Mouse (Mus musculus): ENCODE measurements at regions not wholly inside any gene's neighbourhood (a gene's known extent, or its start where the extent isn't known, plus 50 kb on each side); places are given as distances from the start of the nearest gene placed in this dataset.

DNA sequence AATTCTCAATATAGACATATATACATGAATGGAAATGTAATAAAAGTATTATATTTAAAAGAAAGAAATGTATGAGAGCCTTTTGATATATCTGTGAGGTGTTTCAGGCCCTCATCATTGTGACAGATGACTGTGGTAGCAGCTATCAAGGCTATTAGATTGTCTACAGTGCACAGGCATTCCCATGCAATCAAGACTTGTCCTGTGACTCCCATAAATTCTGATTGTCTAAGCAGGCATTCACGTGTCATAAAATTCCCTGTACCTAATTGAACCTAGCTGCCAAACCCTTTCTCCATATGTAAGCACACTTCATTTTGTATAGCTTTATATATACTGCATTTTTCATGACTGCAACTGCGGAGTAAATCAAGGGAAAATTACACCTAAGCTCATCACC is 301.3 kb downstream of the Arl6ip6 start:
- H3K4me3 ChIP-seq: no peak overlapping the region
- H3K4me2 ChIP-seq (ENCODE audit: low read depth): no peak overlapping the region
- H3K27me3 ChIP-seq (ENCODE audit: control insufficient read depth, insufficient read depth, insufficient read length): no peaks in the 10 kb centered on the region
- no peaks in the 10 kb centered on the region for H3K79me2 ChIP-seq (ENCODE audit: control insufficient read depth, insufficient read depth)
- no peak for TF ChIP-seq POLR2A (IDR thresholded peaks at IDR 0.05; ENCODE audit: insufficient read length, low read depth)
- no peak for TF ChIP-seq TCF12 (IDR thresholded peaks at IDR 0.05; ENCODE audit: insufficient read depth, poor library complexity, severe bottlenecking)
- TF ChIP-seq MYOD1 (IDR thresholded peaks at IDR 0.05; ENCODE audit: control insufficient read depth in 1 of 3, insufficient read length in 2 of 3, low read depth in 2 of 3): no peak
- no peak for TF ChIP-seq SRF (IDR thresholded peaks at IDR 0.05; ENCODE audit: control insufficient read depth, insufficient read length, low read depth)
- no peak for TF ChIP-seq MYOG (IDR thresholded peaks at IDR 0.05; ENCODE audit: control insufficient read depth in 1 of 3, insufficient read depth in 1 of 3, insufficient read length in 2 of 3, low read depth in 2 of 3)
- no peak for TF ChIP-seq REST (IDR thresholded peaks at IDR 0.05; ENCODE audit: insufficient read depth, insufficient read length)
- no peak for TF ChIP-seq POLR2AphosphoS2 (IDR thresholded peaks at IDR 0.05; ENCODE audit: insufficient read length, low read depth)
- TF ChIP-seq USF1 (IDR thresholded peaks at IDR 0.05; ENCODE audit: low read depth): no peak
- no peak for TF ChIP-seq E2F4 (IDR thresholded peaks at IDR 0.05; ENCODE audit: insufficient read depth)
- TF ChIP-seq CEBPB (IDR thresholded peaks at IDR 0.05; ENCODE audit: insufficient read depth, poor library complexity, severe bottlenecking): no peak
- no peak for TF ChIP-seq MAX (IDR thresholded peaks at IDR 0.05; ENCODE audit: low read depth)
- TF ChIP-seq TCF3 (IDR thresholded peaks at IDR 0.05; ENCODE audit: insufficient read length, low read depth): no peak
- H3ac ChIP-seq (ENCODE audit: control insufficient read depth, insufficient read length): no peak overlapping the region
- no peaks in the 10 kb centered on the region for H3K36me3 ChIP-seq (ENCODE audit: control insufficient read depth, insufficient read depth)

DNA sequence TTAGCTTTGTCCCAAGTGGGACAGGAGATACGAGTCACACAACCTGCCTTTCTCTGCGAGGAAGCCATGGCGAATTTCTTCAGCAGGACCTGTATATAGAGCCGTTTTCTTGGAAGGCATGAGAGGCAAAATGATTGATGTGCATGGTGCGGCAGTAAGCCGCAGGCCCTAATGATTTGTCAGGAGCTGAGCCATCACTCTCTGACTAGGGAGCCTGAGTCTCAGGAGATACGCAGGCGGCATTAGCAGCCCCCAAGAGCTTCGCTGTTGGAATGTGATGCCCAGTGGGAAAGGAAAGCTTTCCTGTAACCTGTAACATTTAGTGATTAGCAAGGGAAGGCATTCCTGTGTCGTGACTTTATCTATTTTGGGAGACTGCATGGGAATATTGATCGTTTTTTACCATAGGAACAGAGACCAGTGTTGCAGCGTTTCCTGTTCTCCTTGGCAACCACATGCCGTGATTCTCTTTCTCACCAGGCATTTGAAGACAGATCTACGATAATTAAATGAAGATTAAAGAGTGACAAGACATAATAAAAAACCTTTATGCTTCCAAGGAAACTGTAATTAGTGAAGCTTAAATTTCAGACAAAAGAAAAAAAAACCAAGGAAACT is 310.2 kb downstream of the Arl6ip6 start:
- TF ChIP-seq SRF (IDR thresholded peaks at IDR 0.05; ENCODE audit: control insufficient read depth, insufficient read length, low read depth): no peak
- no peak for TF ChIP-seq POLR2A (IDR thresholded peaks at IDR 0.05; ENCODE audit: insufficient read length, low read depth)
- no peak for TF ChIP-seq REST (IDR thresholded peaks at IDR 0.05; ENCODE audit: insufficient read depth, insufficient read length)
- TF ChIP-seq POLR2AphosphoS2 (IDR thresholded peaks at IDR 0.05; ENCODE audit: insufficient read length, low read depth): no peak
- TF ChIP-seq TCF12 (IDR thresholded peaks at IDR 0.05; ENCODE audit: insufficient read depth, poor library complexity, severe bottlenecking): no peak
- no peak for TF ChIP-seq MYOG (IDR thresholded peaks at IDR 0.05; ENCODE audit: control insufficient read depth in 1 of 3, insufficient read depth in 1 of 3, insufficient read length in 2 of 3, low read depth in 2 of 3)
- no peak for TF ChIP-seq TCF3 (IDR thresholded peaks at IDR 0.05; ENCODE audit: insufficient read length, low read depth)
- no peak for TF ChIP-seq USF1 (IDR thresholded peaks at IDR 0.05; ENCODE audit: low read depth)
- no peak for TF ChIP-seq MYOD1 (IDR thresholded peaks at IDR 0.05; ENCODE audit: control insufficient read depth in 1 of 3, insufficient read length in 2 of 3, low read depth in 2 of 3)
- TF ChIP-seq MAX (IDR thresholded peaks at IDR 0.05; ENCODE audit: low read depth): no peak
- TF ChIP-seq E2F4 (IDR thresholded peaks at IDR 0.05; ENCODE audit: insufficient read depth): no peak
- TF ChIP-seq CEBPB (IDR thresholded peaks at IDR 0.05; ENCODE audit: insufficient read depth, poor library complexity, severe bottlenecking): no peak
- Histone ChIP-seq H3K4me2 (ENCODE audit: low read depth) (no peak overlapping the region), H3K79me2 (ENCODE audit: control insufficient read depth, insufficient read depth) (no peaks in the 10 kb centered on the region), H3ac (ENCODE audit: control insufficient read depth, insufficient read length) (no peak overlapping the region), H3K36me3 (ENCODE audit: control insufficient read depth, insufficient read depth) (no peaks in the 10 kb centered on the region), H3K4me3 (no peak overlapping the region), H3K27me3 (ENCODE audit: control insufficient read depth, insufficient read depth, insufficient read length) (no peaks in the 10 kb centered on the region)

DNA sequence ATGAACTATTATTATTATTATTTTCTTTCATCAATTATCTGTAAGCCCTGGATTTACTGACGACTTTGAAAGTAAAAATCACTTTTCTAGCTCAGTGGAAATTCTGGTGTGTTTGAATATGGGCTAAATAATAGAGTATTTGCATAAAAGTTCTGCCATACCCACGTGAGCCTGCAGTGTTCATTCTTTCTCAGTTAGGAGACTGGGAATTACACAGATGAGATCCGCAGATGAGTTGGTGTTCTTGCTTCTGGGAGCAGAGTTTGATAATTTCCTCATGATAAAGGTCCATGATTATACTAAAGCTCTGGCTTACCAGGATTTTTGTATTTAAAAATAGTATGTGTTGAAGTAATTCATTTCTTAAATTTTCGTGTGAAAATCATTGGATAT is 310.7 kb downstream of the Arl6ip6 start:
- no peak overlapping the region for H3K4me2 ChIP-seq (ENCODE audit: low read depth)
- no peaks in the 10 kb centered on the region for H3K79me2 ChIP-seq (ENCODE audit: control insufficient read depth, insufficient read depth)
- H3K4me3 ChIP-seq: no peak overlapping the region
- no peaks in the 10 kb centered on the region for H3K27me3 ChIP-seq (ENCODE audit: control insufficient read depth, insufficient read depth, insufficient read length)
- H3K36me3 ChIP-seq (ENCODE audit: control insufficient read depth, insufficient read depth): no peaks in the 10 kb centered on the region
- no peak overlapping the region for H3ac ChIP-seq (ENCODE audit: control insufficient read depth, insufficient read length)
- TF ChIP-seq POLR2A (IDR thresholded peaks at IDR 0.05; ENCODE audit: insufficient read length, low read depth) (no peak), MAX (IDR thresholded peaks at IDR 0.05; ENCODE audit: low read depth) (no peak), USF1 (IDR thresholded peaks at IDR 0.05; ENCODE audit: low read depth) (no peak)

DNA sequence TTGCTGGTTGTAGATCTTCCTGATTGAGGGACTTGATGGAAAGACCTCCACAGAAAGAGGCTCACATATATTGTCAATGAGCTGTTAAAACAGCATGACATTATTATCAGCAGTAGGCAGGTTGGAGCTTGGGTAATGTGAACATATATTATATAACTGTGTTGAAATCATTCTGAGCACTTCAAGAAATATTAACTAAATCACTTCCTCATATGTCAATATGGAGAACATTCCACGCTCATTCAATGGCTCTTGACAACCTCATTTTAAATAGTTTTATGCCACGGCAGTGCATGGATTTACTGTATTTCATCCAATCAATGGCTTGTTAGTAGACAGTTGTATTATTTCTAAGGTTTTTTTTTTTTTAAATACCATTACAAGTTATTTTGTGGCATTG is 350.6 kb downstream of the Arl6ip6 start:
- H3K4me3 ChIP-seq: no peak overlapping the region
- H3K79me2 ChIP-seq (ENCODE audit: control insufficient read depth, insufficient read depth): no peaks in the 10 kb centered on the region
- TF ChIP-seq CEBPB (IDR thresholded peaks at IDR 0.05; ENCODE audit: insufficient read depth, poor library complexity, severe bottlenecking) (no peak), MYOD1 (IDR thresholded peaks at IDR 0.05; ENCODE audit: control insufficient read depth in 1 of 3, insufficient read length in 2 of 3, low read depth in 2 of 3) (no peak), MYOG (IDR thresholded peaks at IDR 0.05; ENCODE audit: control insufficient read depth in 1 of 3, insufficient read depth in 1 of 3, insufficient read length in 2 of 3, low read depth in 2 of 3) (no peak), REST (IDR thresholded peaks at IDR 0.05; ENCODE audit: insufficient read depth, insufficient read length) (no peak), MAX (IDR thresholded peaks at IDR 0.05; ENCODE audit: low read depth) (no peak), SRF (IDR thresholded peaks at IDR 0.05; ENCODE audit: control insufficient read depth, insufficient read length, low read depth) (no peak), POLR2AphosphoS2 (IDR thresholded peaks at IDR 0.05; ENCODE audit: insufficient read length, low read depth) (no peak), POLR2A (IDR thresholded peaks at IDR 0.05; ENCODE audit: insufficient read length, low read depth) (no peak), TCF3 (IDR thresholded peaks at IDR 0.05; ENCODE audit: insufficient read length, low read depth) (no peak), TCF12 (IDR thresholded peaks at IDR 0.05; ENCODE audit: insufficient read depth, poor library complexity, severe bottlenecking) (no peak), USF1 (IDR thresholded peaks at IDR 0.05; ENCODE audit: low read depth) (no peak), E2F4 (IDR thresholded peaks at IDR 0.05; ENCODE audit: insufficient read depth) (no peak)
- H3K36me3 ChIP-seq (ENCODE audit: control insufficient read depth, insufficient read depth): no peaks in the 10 kb centered on the region
- H3K4me2 ChIP-seq (ENCODE audit: low read depth): no peak overlapping the region
- no peaks in the 10 kb centered on the region for H3K27me3 ChIP-seq (ENCODE audit: control insufficient read depth, insufficient read depth, insufficient read length)
- H3ac ChIP-seq (ENCODE audit: control insufficient read depth, insufficient read length): no peak overlapping the region

DNA sequence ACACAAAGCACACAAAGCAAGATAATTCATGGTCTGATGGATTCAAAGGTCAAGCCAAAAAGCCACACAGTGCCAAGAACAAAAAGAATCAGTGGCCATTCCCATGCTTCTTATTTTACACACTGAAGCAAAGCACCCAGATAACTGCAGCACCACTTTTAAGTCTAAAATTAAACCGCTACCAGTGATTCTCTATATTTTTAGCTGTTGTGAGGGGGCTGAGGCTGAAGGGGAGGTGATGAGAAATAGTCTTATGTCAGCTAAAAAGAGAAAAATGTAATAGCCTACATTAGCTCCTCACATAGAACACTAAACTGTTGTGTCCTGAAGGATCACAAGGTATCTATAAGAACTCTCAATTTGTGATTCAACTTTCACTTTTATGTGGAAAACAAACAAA is 382.5 kb downstream of the Arl6ip6 start:
- TF ChIP-seq MYOD1 (IDR thresholded peaks at IDR 0.05; ENCODE audit: control insufficient read depth in 1 of 3, insufficient read length in 2 of 3, low read depth in 2 of 3): no peak
- TF ChIP-seq POLR2A (IDR thresholded peaks at IDR 0.05; ENCODE audit: insufficient read length, low read depth): no peak
- no peak for TF ChIP-seq CEBPB (IDR thresholded peaks at IDR 0.05; ENCODE audit: insufficient read depth, poor library complexity, severe bottlenecking)
- TF ChIP-seq POLR2AphosphoS2 (IDR thresholded peaks at IDR 0.05; ENCODE audit: insufficient read length, low read depth): no peak
- no peak for TF ChIP-seq E2F4 (IDR thresholded peaks at IDR 0.05; ENCODE audit: insufficient read depth)
- TF ChIP-seq USF1 (IDR thresholded peaks at IDR 0.05; ENCODE audit: low read depth): no peak
- H3K79me2 ChIP-seq (ENCODE audit: control insufficient read depth, insufficient read depth): no peaks in the 10 kb centered on the region

More for the DNA sequence above, 382.5 kb downstream of the Arl6ip6 start:
- Histone ChIP-seq H3K4me2 (ENCODE audit: low read depth) (no peak overlapping the region), H3K4me3 (no peak overlapping the region), H3K27me3 (ENCODE audit: control insufficient read depth, insufficient read depth, insufficient read length) (no peaks in the 10 kb centered on the region), H3K36me3 (ENCODE audit: control insufficient read depth, insufficient read depth) (no peaks in the 10 kb centered on the region), H3ac (ENCODE audit: control insufficient read depth, insufficient read length) (no peak overlapping the region)
